Comparison of ENCODE assay signal across 8 mouse cellular contexts in the genomic region with DNA sequence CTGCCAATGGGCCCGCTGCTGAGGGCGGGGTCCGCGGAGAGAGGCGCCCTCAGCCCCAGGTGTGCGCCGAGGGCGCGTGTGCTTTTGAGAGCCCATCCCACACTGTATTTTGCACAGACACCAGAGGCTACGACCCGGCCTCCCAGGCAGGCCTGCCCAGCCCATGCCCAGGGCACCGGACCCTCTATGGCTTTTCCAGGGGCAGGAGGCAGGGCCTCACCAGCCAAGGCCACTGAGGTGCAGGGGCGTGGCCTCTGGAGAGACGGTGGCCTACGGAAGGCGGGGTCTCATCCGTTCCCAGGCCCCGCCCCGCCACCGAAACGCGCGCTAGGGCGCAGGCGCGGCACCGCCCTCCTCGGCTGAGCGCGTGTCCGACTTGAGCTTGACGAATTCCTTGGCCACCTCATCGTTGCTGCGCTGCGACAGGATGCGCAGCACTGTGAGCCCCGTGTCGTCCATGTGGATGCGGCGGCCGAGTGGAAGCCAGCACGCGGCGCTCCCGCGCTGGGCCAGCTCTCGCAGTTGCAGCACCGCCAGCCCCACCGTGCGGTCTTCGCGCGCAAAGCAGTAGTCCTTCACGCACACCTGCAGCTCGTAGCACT. TPM values are rescaled to one million over a fixed set of nuclear protein-coding genes. Genes with fewer than 3 reads are reported as not detected.
DNase-seq lines count a peak whose midpoint lies in the region; ATAC-seq lines count a peak whose summit lies in the region.

No protein-coding gene starts in this region.

- peak; percentile 78 for ATAC-seq in activated CD4-positive, CD25-positive, alpha-beta regulatory T cell, adult 4 months
- peak; percentile 88 for ATAC-seq in inflammation-experienced regulatory T-cells, adult 6 months
- peak; percentile 74 for ATAC-seq in megakaryocyte-erythroid progenitor cell, adult 5-6 weeks (replicated peaks; ENCODE audit: low FRiP score, low TSS enrichment, poor library complexity, severe bottlenecking)

- intact Hi-C loops in left cerebral cortex, postnatal 10 days (cut with DNase I), result no loop called here

- peak; percentile 97 for DNase-seq in embryo, embryonic 10 days (ENCODE audit: low spot score)
- DNase-seq in gastrocnemius, postnatal 10 days, result peak; percentile 90
- peak; percentile 85 to 94 for DNase-seq in left cerebral cortex, postnatal 10 days (ENCODE audit: extremely low spot score in 1 of 2, low spot score in 2 of 2)
- peak; percentile 91 for DNase-seq in right cerebral cortex, postnatal 25 days
- DNase-seq in urinary bladder, postnatal 4 days (ENCODE audit: low spot score in 2 of 2), result peak; percentile 90 to 92

RNA-seq across cellular contexts. Expression of a gene that starts 18.4 kb away (rescaled TPM):
- polyA plus RNA-seq in activated CD4-positive, CD25-positive, alpha-beta regulatory T cell, adult 4 months (2017; shearing (Covaris generic)), result 10 to 100 TPM; 10.5 to 11.4 TPM
- total RNA-seq in gastrocnemius, postnatal 10 days (2021), result 10 to 100 TPM; 43.3 to 56.1 TPM
- polyA plus RNA-seq in inflammation-experienced regulatory T-cells, adult 6 months (2017; shearing (Covaris generic)), result 10 to 100 TPM in 2 of 3 experiments, 1 to 10 TPM in 1; 8.7 to 14.8 (median 13.6) TPM
- total RNA-seq in left cerebral cortex, postnatal 10 days (2021), result 10 to 100 TPM; 65.9 to 71.6 TPM
- total RNA-seq in megakaryocyte-erythroid progenitor cell, adult 5-6 weeks (2014; fragmentation: Nextera tagmentation), result 55.8 and 58.0 TPM in 2 replicates
- 40.1 and 44.4 TPM in 2 replicates for total RNA-seq in megakaryocyte-erythroid progenitor cell, adult 5-6 weeks (2017)

RNA-seq across cellular contexts. Expression of a gene that starts 31.7 kb away (rescaled TPM):
- 1 to 10 TPM; 1.9 to 3.9 TPM for polyA plus RNA-seq in activated CD4-positive, CD25-positive, alpha-beta regulatory T cell, adult 4 months (2017; shearing (Covaris generic))
- total RNA-seq in gastrocnemius, postnatal 10 days (2021), result 1 to 10 TPM in 1 of 2 experiments, under 1 TPM in 1; 0.40 to 3.3 TPM
- 1 to 10 TPM; 1.5 to 2.0 (median 1.7) TPM for polyA plus RNA-seq in inflammation-experienced regulatory T-cells, adult 6 months (2017; shearing (Covaris generic))
- total RNA-seq in left cerebral cortex, postnatal 10 days (2021), result 1 to 10 TPM; 3.4 to 3.5 TPM
- 15.9 and 42.5 TPM in 2 replicates for total RNA-seq in megakaryocyte-erythroid progenitor cell, adult 5-6 weeks (2014; fragmentation: Nextera tagmentation)
- 0.14 and 15.0 TPM in 2 replicates for total RNA-seq in megakaryocyte-erythroid progenitor cell, adult 5-6 weeks (2017)

RNA-seq across cellular contexts. Expression of a gene that starts 37.2 kb away (rescaled TPM):
- polyA plus RNA-seq in activated CD4-positive, CD25-positive, alpha-beta regulatory T cell, adult 4 months (2017; shearing (Covaris generic)), result 10 to 100 TPM; 77.4 to 87.4 TPM
- total RNA-seq in gastrocnemius, postnatal 10 days (2021), result 10 to 100 TPM; 49.3 to 54.5 TPM
- polyA plus RNA-seq in inflammation-experienced regulatory T-cells, adult 6 months (2017; shearing (Covaris generic)), result 10 to 100 TPM; 52.1 to 61.7 (median 60.1) TPM
- total RNA-seq in left cerebral cortex, postnatal 10 days (2021), result 10 to 100 TPM; 63.1 to 75.1 TPM
- total RNA-seq in megakaryocyte-erythroid progenitor cell, adult 5-6 weeks (2014; fragmentation: Nextera tagmentation), result 104 and 132 TPM in 2 replicates
- 76.2 and 80.7 TPM in 2 replicates for total RNA-seq in megakaryocyte-erythroid progenitor cell, adult 5-6 weeks (2017)

RNA-seq across cellular contexts. Expression of a gene that starts 42.4 kb away (rescaled TPM):
- polyA plus RNA-seq in activated CD4-positive, CD25-positive, alpha-beta regulatory T cell, adult 4 months (2017; shearing (Covaris generic)), result under 1 TPM; 0.37 to 0.93 TPM
- under 1 TPM; 0.38 to 0.45 TPM for total RNA-seq in gastrocnemius, postnatal 10 days (2021)
- polyA plus RNA-seq in inflammation-experienced regulatory T-cells, adult 6 months (2017; shearing (Covaris generic)), result under 1 TPM; 0.42 to 0.67 (median 0.54) TPM
- total RNA-seq in left cerebral cortex, postnatal 10 days (2021), result 100 to 1,000 TPM; 279 to 290 TPM
- total RNA-seq in megakaryocyte-erythroid progenitor cell, adult 5-6 weeks (2014; fragmentation: Nextera tagmentation), result 0.26 and 0.64 TPM in 2 replicates
- total RNA-seq in megakaryocyte-erythroid progenitor cell, adult 5-6 weeks (2017), result 0.27 TPM in 1 of 2 replicates, not detected in the other

RNA-seq across cellular contexts. Expression of a gene that starts 46.9 kb away (rescaled TPM):
- polyA plus RNA-seq in activated CD4-positive, CD25-positive, alpha-beta regulatory T cell, adult 4 months (2017; shearing (Covaris generic)), result 10 to 100 TPM; 18.6 to 41.7 TPM
- 1 to 10 TPM; 3.9 to 5.8 TPM for total RNA-seq in gastrocnemius, postnatal 10 days (2021)
- 10 to 100 TPM; 18.9 to 30.3 (median 22.5) TPM for polyA plus RNA-seq in inflammation-experienced regulatory T-cells, adult 6 months (2017; shearing (Covaris generic))
- 1 to 10 TPM; 6.1 to 6.6 TPM for total RNA-seq in left cerebral cortex, postnatal 10 days (2021)
- total RNA-seq in megakaryocyte-erythroid progenitor cell, adult 5-6 weeks (2014; fragmentation: Nextera tagmentation), result 5.2 and 10.4 TPM in 2 replicates
- 1.8 and 4.5 TPM in 2 replicates for total RNA-seq in megakaryocyte-erythroid progenitor cell, adult 5-6 weeks (2017)

Comparison
In these comparisons a context has a peak if more than half of its experiments do, and no peak if none do; other contexts are left out.
1. Peak in every context shown above with its lines: DNase-seq and ATAC-seq.